Mouse (Mus musculus): ENCODE measurements around the gene Polq.
A peak's percentile ranks its signal among the peaks of the same experiment; 100 is the strongest.

Gene Polq

GRCm38 (mm10) chr16:37011061-37011921 is at the start of gene Polq:
Polq (plus strand) TSS chr16:37011786.
- peak; percentile 92 for DNase-seq (ENCODE audit: low spot score)

GRCm38 (mm10) chr16:36963415-36963814 is 48.2 kb upstream of the Polq start:
- DNase-seq (ENCODE audit: low spot score), result no peak

- DNase-seq (ENCODE audit: low spot score), result no peak
These were observed 32.5 kb upstream of the Polq start for GRCm38 (mm10) chr16:36979127-36979526.

GRCm38 (mm10) chr16:36983796-36984195 is 27.8 kb upstream of the Polq start:
- DNase-seq (ENCODE audit: low spot score), result no peak

- DNase-seq (ENCODE audit: low spot score), result peak; percentile 19
These were observed 25.9 kb upstream of the Polq start for GRCm38 (mm10) chr16:36985636-36986042.

- DNase-seq (ENCODE audit: low spot score), result no peak
These were observed 24.2 kb upstream of the Polq start for GRCm38 (mm10) chr16:36987399-36987798.

- no peak for DNase-seq (ENCODE audit: low spot score)
These were observed 23.5 kb upstream of the Polq start for GRCm38 (mm10) chr16:36988066-36988465.

GRCm38 (mm10) chr16:36989493-36989892 is 22.1 kb upstream of the Polq start:
- no peak for DNase-seq (ENCODE audit: low spot score)

GRCm38 (mm10) chr16:36989999-36990625 is 21.5 kb upstream of the Polq start, which contains the start of gene Fbxo40:
Fbxo40 (minus strand) TSS chr16:36990467.
- no peak for DNase-seq (ENCODE audit: low spot score)

GRCm38 (mm10) chr16:36997650-36998049 is 13.9 kb upstream of the Polq start:
- no peak for DNase-seq (ENCODE audit: low spot score)

- no peak for DNase-seq (ENCODE audit: low spot score)
These were observed 12.1 kb upstream of the Polq start for GRCm38 (mm10) chr16:36999366-36999972.

GRCm38 (mm10) chr16:37009262-37009661 is 2.3 kb upstream of the Polq start:
- DNase-seq (ENCODE audit: low spot score), result no peak

GRCm38 (mm10) chr16:37010370-37010769 is 1.2 kb upstream of the Polq start:
- DNase-seq (ENCODE audit: low spot score), result peak; percentile 43

- DNase-seq (ENCODE audit: low spot score), result no peak
These were observed 320 bp downstream of the Polq start for GRCm38 (mm10) chr16:37011922-37012289.

GRCm38 (mm10) chr16:37012336-37012735 is 750 bp downstream of the Polq start:
- no peak for DNase-seq (ENCODE audit: low spot score)

GRCm38 (mm10) chr16:37027581-37027980 is 16.0 kb downstream of the Polq start:
- no peak for DNase-seq (ENCODE audit: low spot score)

GRCm38 (mm10) chr16:37031996-37032395 is 20.4 kb downstream of the Polq start:
- no peak for DNase-seq (ENCODE audit: low spot score)

- DNase-seq (ENCODE audit: low spot score), result no peak
These were observed 23.2 kb downstream of the Polq start for GRCm38 (mm10) chr16:37034751-37035150.

GRCm38 (mm10) chr16:37059631-37060030 is 48.0 kb downstream of the Polq start:
- no peak for DNase-seq (ENCODE audit: low spot score)

GRCm38 (mm10) chr16:37061261-37061660 is 49.7 kb downstream of the Polq start:
- DNase-seq (ENCODE audit: low spot score), result no peak

GRCm38 (mm10) chr16:37072354-37072753 is 60.8 kb downstream of the Polq start:
- DNase-seq (ENCODE audit: low spot score), result no peak

GRCm38 (mm10) chr16:37089648-37090047 is 78.1 kb downstream of the Polq start:
- DNase-seq (ENCODE audit: low spot score), result no peak

Data from lung, postnatal 25 days (tissue).